Mouse (Mus musculus): ENCODE measurements around the gene Anapc11. TPM values are rescaled to one million over a fixed set of nuclear protein-coding genes. Genes with fewer than 3 reads are reported as not detected.

The Anapc11 gene
- polyA plus RNA-seq, 1 experiment from 2014 or later = 224 TPM

DNA sequence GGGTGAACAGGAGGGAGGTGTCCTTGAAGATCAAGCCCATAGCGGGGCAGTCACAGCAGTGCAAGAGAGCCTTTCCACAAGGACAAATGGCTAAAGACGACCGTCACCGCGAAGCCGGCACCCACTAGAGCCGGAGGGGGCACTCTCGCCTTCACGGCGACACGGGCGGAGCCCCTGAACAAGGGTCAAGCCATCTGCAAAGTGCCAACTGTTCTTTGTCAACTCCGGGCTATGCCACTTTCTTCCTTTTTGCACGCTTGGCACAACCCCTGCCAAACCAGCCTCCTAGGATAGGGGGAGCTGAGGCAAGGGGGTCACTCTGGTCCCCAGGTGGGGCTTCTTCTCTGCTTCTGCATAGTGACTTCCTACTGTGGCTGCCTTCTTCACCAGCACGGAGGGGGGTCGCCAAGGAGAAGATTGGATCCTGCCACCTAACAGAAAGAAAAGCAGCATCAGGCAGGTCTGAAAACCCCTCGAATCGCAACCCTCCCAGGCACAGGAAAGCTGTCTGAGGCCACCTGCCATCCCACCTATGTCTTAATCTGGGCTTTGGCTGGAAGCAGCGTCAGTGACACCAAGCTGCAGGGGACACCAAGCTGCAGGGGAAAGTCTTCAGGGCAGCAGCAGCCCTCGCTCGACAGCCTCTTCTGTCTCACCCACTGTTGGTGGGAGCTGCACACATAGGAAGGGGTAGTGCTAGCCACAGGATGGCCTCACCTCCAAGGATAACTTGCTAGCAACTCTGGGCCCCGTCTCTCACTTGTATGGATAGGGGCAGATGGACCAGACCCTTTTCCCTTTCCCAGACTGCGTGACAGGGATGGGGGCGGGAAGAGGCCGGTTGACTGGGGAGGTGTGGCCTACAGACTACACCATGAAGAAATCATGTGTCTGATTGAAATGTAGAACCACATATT, 20.7 kb downstream of the Anapc11 start:
- H3K4me1 ChIP-seq = peaks cover 21% of the 10 kb centered on the region
- H3K9ac ChIP-seq = no peak overlapping the region
- H3K36me3 ChIP-seq = peaks cover 60% of the 10 kb centered on the region
- no peak overlapping the region for H3K4me2 ChIP-seq (replicated peaks)
- ATAC-seq (ENCODE audit: insufficient number of reproducible peaks, low FRiP score, low TSS enrichment, low read depth) = no peak
- no peaks in the 10 kb centered on the region for H3K9me3 ChIP-seq (replicated peaks)
- no peaks in the 10 kb centered on the region for H3K27me3 ChIP-seq
- WGBS = 93% methylated on average over 25 of the region's 25 CpGs
- H3K27ac ChIP-seq (replicated peaks) = no peak overlapping the region
- H3K4me3 ChIP-seq (replicated peaks) = no peak overlapping the region

DNA sequence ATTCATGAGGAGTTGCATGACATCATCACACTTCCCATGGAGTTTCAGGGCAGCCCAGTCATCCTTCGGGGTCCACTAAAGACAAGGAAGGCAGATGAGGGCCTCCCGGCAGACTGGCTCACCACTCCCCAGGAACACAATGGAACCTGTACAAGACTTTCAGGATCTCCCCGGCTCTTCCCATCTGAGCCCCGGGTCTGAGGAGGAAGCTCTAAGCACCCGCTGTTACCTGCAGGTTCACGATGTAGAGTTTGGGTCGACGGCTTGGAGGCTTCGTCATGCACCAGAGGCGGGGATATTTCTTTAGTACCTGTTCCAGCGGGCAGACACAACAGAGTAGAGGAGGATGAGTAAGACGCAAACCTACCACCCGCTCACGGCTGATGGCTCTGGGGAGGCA, 22.0 kb downstream of the Anapc11 start:
- H3K27me3 ChIP-seq = no peaks in the 10 kb centered on the region
- H3K36me3 ChIP-seq = peaks cover 51% of the 10 kb centered on the region
- no peak for ATAC-seq (ENCODE audit: insufficient number of reproducible peaks, low FRiP score, low TSS enrichment, low read depth)
- no peaks in the 10 kb centered on the region for H3K9me3 ChIP-seq (replicated peaks)
- no peak overlapping the region for H3K27ac ChIP-seq (replicated peaks)
- no peak overlapping the region for H3K4me2 ChIP-seq (replicated peaks)
- H3K4me3 ChIP-seq (replicated peaks) = no peak overlapping the region
- no peak overlapping the region for H3K9ac ChIP-seq
- H3K4me1 ChIP-seq = peaks cover 30% of the 10 kb centered on the region
- WGBS = 92% methylated on average over 14 of the region's 14 CpGs

DNA sequence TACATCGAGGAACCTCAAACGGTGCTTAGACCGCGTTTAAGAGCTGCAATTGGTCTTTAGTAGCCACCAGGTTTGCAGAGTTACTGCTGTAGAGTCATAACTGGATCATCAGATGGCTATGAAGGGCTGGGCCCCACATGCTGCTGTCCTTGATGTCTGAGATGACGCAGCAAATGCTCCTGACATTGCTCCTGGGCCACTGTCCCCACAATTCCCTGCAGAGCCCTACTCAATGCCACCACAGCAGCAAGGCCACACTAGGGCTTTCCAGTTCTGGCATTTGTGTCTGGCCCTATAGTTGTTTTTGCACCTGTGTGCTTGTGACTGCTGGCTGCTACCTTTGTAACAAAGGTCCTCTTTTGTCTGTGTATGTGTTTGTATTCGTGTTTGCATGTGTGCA, 24.6 kb downstream of the Anapc11 start:
- Histone ChIP-seq H3K36me3 (peaks cover 56% of the 10 kb centered on the region), H3K9ac (no peak overlapping the region), H3K9me3 (replicated peaks) (no peaks in the 10 kb centered on the region), H3K4me3 (replicated peaks) (no peak overlapping the region), H3K4me2 (replicated peaks) (no peak overlapping the region), H3K4me1 (peaks cover 22% of the 10 kb centered on the region), H3K27me3 (no peaks in the 10 kb centered on the region), H3K27ac (replicated peaks) (no peak overlapping the region)
- ATAC-seq (ENCODE audit: insufficient number of reproducible peaks, low FRiP score, low TSS enrichment, low read depth) = no peak
- 89% methylated on average over 6 of the region's 6 CpGs for WGBS

DNA sequence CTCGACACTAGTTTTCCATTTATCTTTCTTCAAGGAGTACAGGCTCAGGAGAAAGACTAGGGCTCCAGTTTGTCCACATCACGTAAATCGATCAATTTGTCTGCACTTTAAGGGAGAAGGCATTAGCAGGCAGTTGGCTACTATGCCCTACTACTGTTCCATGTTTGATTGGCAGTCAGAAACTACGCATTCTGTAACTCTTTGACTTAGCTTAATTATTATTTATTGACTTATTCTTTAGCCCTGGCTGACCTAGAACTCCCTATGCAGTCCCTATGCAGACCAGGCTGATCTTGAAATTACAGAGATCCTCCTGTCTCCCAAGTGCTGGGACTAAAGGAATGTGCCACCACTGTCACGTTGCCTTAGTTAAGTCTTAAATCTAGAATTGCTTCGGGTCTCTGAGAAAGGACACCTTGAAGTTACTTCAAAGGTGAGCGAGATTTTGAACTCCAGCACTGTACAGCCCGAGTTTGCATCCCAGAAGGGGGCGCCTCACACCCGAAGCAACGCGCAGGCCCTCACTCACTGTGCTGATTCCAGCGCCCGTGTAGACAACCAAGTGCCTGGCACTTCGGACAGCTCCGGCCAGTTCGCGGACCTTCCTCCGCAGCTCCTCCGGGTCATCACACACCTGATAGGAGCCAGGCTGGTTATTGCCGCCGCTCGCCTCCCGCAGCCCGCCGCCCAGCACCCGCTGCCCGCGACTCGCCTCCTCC, 25.9 kb downstream of the Anapc11 start:
- peak; percentile 67; the same call in 1 of the 2 replicates for ATAC-seq (ENCODE audit: insufficient number of reproducible peaks, low FRiP score, low TSS enrichment, low read depth)
- Histone ChIP-seq H3K4me1 (peaks cover 20% of the 10 kb centered on the region), H3K36me3 (peaks cover 53% of the 10 kb centered on the region), H3K27me3 (no peaks in the 10 kb centered on the region), H3K9me3 (replicated peaks) (no peaks in the 10 kb centered on the region), H3K4me2 (replicated peaks) (peak overlapping the region; percentile 100), H3K4me3 (replicated peaks) (peak overlapping the region; percentile 100), H3K9ac (peak overlapping the region; percentile 87), H3K27ac (replicated peaks) (peak overlapping the region; percentile 80)
- 13% methylated on average over 30 of the region's 30 CpGs for WGBS

DNA sequence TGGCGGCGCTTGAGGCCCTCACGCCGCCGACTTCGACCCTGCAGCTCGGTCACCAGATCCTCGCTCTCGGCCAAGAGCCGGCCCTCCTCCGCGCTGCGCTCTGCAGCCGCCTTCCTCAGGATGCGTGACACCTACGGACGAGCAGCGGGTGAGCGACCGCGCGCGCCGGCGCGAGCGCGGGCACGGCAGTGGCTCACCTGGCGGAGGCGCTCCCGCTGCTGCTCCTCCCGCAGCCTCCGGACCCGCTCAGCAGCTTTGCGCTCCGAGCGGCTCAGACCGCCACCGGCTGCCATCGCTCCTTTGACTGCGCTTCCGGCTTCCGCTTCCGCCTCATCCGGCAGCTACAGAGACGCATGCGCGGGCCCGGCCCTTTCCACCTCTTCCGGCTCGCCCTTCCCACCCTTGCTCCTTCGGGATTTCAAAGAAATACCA, 26.5 kb downstream of the Anapc11 start:
- Histone ChIP-seq H3K9ac (peak overlapping the region; percentile 87), H3K4me2 (replicated peaks) (peak overlapping the region; percentile 100), H3K9me3 (replicated peaks) (no peaks in the 10 kb centered on the region), H3K27ac (replicated peaks) (peak overlapping the region; percentile 80), H3K4me3 (replicated peaks) (peak overlapping the region; percentile 100), H3K27me3 (no peaks in the 10 kb centered on the region), H3K4me1 (peaks cover 25% of the 10 kb centered on the region), H3K36me3 (peaks cover 57% of the 10 kb centered on the region)
- 1% methylated on average over 53 of the region's 53 CpGs for WGBS
- ATAC-seq (ENCODE audit: insufficient number of reproducible peaks, low FRiP score, low TSS enrichment, low read depth) = peak; percentile 81

DNA sequence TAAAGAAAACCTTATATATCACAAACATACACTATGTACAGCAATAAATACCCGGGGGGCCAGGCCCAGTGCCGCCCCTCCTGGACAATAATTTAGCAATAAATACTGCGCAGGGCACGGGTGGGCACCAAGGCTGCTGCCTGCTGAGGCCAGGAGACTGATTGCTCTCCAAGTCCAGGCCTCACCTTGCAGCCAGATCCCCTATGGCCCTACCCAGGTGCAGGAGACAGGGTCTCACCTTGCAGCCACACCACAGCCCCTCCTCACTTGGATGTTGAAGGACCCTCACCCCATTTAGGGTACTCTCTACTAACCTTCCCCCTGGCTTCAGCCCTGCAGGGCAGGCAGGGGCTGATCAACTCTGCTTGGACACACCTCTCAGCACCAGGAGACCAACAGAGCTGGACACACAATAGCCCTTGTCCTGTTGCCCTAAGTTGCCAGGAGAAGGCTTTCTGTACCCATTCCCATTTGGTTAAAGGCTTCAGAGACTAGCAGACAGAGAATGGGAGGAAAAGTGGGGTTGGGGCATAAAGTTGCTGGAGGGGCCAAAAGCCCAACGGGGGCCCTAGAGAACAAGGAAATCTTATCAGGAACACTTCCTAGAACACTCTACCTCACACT, 27.0 kb downstream of the Anapc11 start, which contains the start of gene Sirt7:
TSS of gene Sirt7 (minus strand) at position 89 of the 624 bp plus-strand sequence.
- Histone ChIP-seq H3K9ac (peak within 1 kb of the TSS; percentile 87), H3K36me3 (peaks cover 52% of the 10 kb centered on the region), H3K9me3 (replicated peaks) (no peaks in the 10 kb centered on the region), H3K27ac (replicated peaks) (peak within 1 kb of the TSS; percentile 80), H3K4me1 (peaks cover 31% of the 10 kb centered on the region), H3K4me3 (replicated peaks) (peak within 1 kb of the TSS; percentile 100), H3K4me2 (replicated peaks) (peak within 1 kb of the TSS; percentile 100), H3K27me3 (no peaks in the 10 kb centered on the region)
- 21% methylated on average over 5 of the region's 5 CpGs for WGBS
- peak; percentile 21 for ATAC-seq (ENCODE audit: insufficient number of reproducible peaks, low FRiP score, low TSS enrichment, low read depth)

DNA sequence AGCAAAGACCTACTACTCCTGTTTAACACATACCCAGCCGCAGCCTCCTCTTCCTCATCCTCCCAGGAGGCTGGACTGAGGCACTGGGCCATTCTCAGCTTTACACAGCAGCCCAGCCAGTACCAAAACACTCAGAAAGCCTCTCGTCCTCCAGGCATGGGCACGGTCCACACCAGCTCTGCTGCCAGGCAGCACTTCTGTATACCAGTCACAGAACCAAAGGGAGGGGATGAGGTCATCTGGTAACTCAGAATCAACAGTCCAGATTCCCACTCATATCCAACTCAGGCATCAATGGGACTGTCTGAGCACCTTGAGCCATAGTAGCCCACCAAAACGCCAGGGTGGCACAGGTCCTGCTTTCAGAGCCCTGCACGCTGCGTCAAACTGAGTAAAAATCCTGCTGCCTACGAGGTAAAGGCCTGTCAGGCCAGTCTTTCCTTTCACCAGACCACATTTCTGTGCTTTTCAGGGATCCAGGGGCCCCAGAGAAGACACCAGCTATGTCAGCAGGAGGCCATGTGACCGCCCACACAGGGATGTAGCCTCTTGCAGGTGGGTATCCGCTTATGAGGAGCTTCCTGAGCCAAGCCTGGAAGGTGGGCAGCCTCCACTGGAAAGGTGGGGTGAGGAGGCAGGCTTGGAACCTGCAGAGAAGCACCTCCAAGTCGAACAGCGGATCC, 28.7 kb downstream of the Anapc11 start:
- Histone ChIP-seq H3K4me3 (replicated peaks) (no peak overlapping the region), H3K4me2 (replicated peaks) (no peak overlapping the region), H3K36me3 (peaks cover 35% of the 10 kb centered on the region), H3K9ac (no peak overlapping the region), H3K4me1 (peaks cover 46% of the 10 kb centered on the region), H3K27ac (replicated peaks) (no peak overlapping the region), H3K27me3 (no peaks in the 10 kb centered on the region), H3K9me3 (replicated peaks) (no peaks in the 10 kb centered on the region)
- WGBS = 89% methylated on average over 11 of the region's 11 CpGs
- no peak for ATAC-seq (ENCODE audit: insufficient number of reproducible peaks, low FRiP score, low TSS enrichment, low read depth)

DNA sequence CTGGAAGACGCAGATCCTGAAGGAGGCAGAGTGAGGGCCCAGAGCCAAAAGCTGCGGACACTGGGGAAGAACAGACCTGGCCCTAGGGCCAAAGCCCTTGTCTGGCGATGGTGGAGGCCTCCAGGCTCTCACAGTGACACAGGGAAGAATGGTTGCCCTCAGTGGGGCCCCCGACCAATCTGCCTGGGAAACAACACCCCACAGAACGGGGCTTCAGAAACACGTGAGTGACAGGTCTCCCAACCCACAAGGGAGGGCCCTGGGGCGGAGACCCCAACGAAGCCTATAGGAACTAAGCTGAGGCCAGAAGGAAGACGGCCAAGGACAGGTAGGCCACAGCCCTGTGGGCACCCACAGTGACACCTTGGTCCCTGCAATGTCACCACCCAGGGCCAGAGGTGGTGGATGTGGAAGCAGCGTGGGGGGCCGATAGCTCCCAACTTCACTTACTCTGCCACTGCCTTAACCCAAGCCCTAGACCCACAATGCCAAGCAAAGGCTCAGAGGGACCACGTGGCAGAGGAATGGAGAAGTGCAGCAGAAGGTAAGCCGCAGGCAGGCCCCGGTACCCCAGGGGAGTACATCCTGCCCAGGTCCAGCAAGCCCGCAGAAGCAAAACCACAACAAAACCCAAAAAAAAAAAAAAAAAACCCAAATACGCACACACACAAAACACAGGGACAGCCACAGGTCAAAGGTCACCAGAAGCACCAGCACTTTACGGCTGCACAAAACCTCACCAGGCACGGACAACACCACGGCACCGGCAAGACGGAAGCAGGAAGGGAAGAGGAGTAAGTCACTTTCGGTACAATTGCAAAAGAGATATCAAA, 29.5 kb downstream of the Anapc11 start:
- Histone ChIP-seq H3K4me2 (replicated peaks) (no peak overlapping the region), H3K36me3 (peaks cover 31% of the 10 kb centered on the region), H3K9me3 (replicated peaks) (no peaks in the 10 kb centered on the region), H3K27ac (replicated peaks) (no peak overlapping the region), H3K9ac (no peak overlapping the region), H3K4me1 (peaks cover 52% of the 10 kb centered on the region), H3K27me3 (no peaks in the 10 kb centered on the region), H3K4me3 (replicated peaks) (no peak overlapping the region)
- 79% methylated on average over 22 of the region's 22 CpGs for WGBS
- no peak for ATAC-seq (ENCODE audit: insufficient number of reproducible peaks, low FRiP score, low TSS enrichment, low read depth)

DNA sequence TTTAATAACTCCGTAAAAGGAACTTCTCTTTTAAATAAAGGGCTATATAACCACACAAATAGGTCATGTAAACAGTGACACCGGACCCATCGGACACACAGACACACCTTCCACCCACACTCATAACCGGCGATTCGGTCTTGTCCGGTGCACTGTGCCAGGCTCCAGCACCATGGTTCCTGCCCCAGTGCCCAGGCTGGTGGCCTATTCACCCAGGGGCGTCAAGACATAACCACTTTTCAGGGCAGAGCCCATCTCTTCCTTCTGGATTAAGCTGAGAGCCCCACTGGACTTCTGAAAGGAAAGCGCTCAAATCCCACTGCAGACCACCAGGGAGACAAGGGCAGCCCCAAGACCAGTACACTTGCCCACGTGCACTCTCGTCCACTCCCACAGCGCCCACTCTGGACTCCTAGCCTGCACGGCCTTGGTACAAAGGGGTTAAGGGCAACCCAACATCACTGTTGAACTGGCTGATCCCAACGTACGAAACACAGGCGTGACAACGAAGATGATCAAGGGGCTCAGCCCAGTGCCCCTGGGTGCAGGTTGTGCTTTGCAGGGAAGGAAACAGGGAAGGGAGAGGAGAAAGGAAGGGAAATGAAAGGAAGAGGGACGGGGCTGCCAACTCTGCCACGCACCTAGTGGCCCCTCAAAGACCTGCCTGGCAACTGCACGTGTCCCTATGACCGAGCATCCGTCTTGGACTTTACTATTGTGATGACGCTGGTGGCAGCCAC, 30.6 kb downstream of the Anapc11 start:
- Histone ChIP-seq H3K36me3 (peaks cover 23% of the 10 kb centered on the region), H3K9me3 (replicated peaks) (no peaks in the 10 kb centered on the region), H3K9ac (no peak overlapping the region), H3K4me1 (peaks cover 50% of the 10 kb centered on the region), H3K4me2 (replicated peaks) (no peak overlapping the region), H3K4me3 (replicated peaks) (no peak overlapping the region), H3K27me3 (no peaks in the 10 kb centered on the region), H3K27ac (replicated peaks) (no peak overlapping the region)
- WGBS = 92% methylated on average over 23 of the region's 23 CpGs
- no peak for ATAC-seq (ENCODE audit: insufficient number of reproducible peaks, low FRiP score, low TSS enrichment, low read depth)
